Mouse (Mus musculus) cerebellum, adult 2 months (tissue): ENCODE measurements at regions not wholly inside any gene's neighbourhood (a gene's known extent, or its start where the extent isn't known, plus 50 kb on each side); places are given as distances from the start of the nearest gene placed in this dataset.

ENCODE experiments used
- CTCF ChIP-seq: fragments of 200-500 bp; IDR thresholded peaks from 2 replicates; pipeline ENCODE4 v1.5.1; 2011; ENCODE audit warnings: low read depth, mild to moderate bottlenecking, control low read depth, low read length, moderate library complexity, borderline replicate concordance; ENCODE audit not compliant: insufficient read depth
- POLR2A ChIP-seq: fragments of 200-500 bp; IDR thresholded peaks from 2 replicates; pipeline ENCODE4 v1.6.1; 2011; ENCODE audit warnings: low read length, control low read depth, borderline replicate concordance; ENCODE audit not compliant: insufficient read depth

GRCm38 (mm10) chr7:71581746-71582145 is 230.5 kb upstream of the Gm10295 start:
- 0 out of 2 replicates have a peak, but pooled peaks have one; percentile 9 for TF ChIP-seq CTCF
- TF ChIP-seq POLR2A: no peak
